Comparison of ENCODE assay signal across 25 mouse cellular contexts in genomic region chr1:187216620-187217410, GRCm38 (mm10). TPM values are rescaled to one million over a fixed set of nuclear protein-coding genes. Genes with fewer than 3 reads are reported as not detected.
DNase-seq lines count a peak whose midpoint lies in the region; ATAC-seq and TF ChIP-seq lines count a peak whose summit lies in the region.
"Had no signal": no experiment of that assay in that cellular context is flagged by ENCODE, and none has a peak within 500 bp of the region (broad histone marks: within the 10 kb centered on the region; RNA-seq: fewer than 3 reads in every experiment).

No protein-coding gene starts in this region.

- H3K27ac ChIP-seq in heart, postnatal 0 days (ENCODE audit: low read depth): no peak overlapping the region
- H3K27ac ChIP-seq: liver, embryonic 15.5 days had no signal

- DNase-seq in heart, postnatal 0 days (ENCODE audit: low spot score): peak; percentile 5
- no peak for DNase-seq in heart, postnatal 36 days
- DNase-seq in 416B (ENCODE audit: low read depth): peak; percentile 68
- no peak for DNase-seq in ovary, postnatal 36 days (ENCODE audit: low spot score)
- no peak for DNase-seq in retina, embryonic 14.5 days (ENCODE audit: low spot score)
- DNase-seq in B cell, adult 2 months: no peak
- DNase-seq: adrenal gland, postnatal 25 days; cerebellum, adult 9-11 months; forebrain, postnatal 0 days; kidney, postnatal 25 days; layer of hippocampus, postnatal 36 days; lung, postnatal 10 days; retina, postnatal 1 day; right cerebral cortex, postnatal 25 days; thymus, adult 18-20 months; thymus, postnatal 4 days had no signal

- no peak for TF ChIP-seq CTCF in heart, postnatal 0 days (IDR thresholded peaks at IDR 0.05; ENCODE audit: low read depth)

- no peak for TF ChIP-seq EP300 in heart, postnatal 0 days (IDR thresholded peaks at IDR 0.05; ENCODE audit: low read depth)

- H3K4me2 ChIP-seq in heart, postnatal 0 days (ENCODE audit: low read depth, low read length): no peak overlapping the region

- WGBS in heart, postnatal 0 days: 90% methylated on average over 9 of the region's 9 CpGs

- no peaks in the 10 kb centered on the region for H3K9me3 ChIP-seq in heart, postnatal 0 days (replicated peaks; ENCODE audit: control insufficient read depth, low read length)
- H3K9me3 ChIP-seq: heart, embryonic 15.5 days; hindbrain, embryonic 10.5 days; liver, embryonic 15.5 days had no signal

- H3K4me3 ChIP-seq in heart, postnatal 0 days (ENCODE audit: low read depth, low read length): no peak overlapping the region

- intact Hi-C loops in heart, postnatal 36 days (cut with DNase I): loop anchor here (10.0 kb wide), 1 partner anchor 462 kb away; no protein-coding TSS in a partner anchor

- H3K27me3 ChIP-seq in heart, postnatal 0 days (ENCODE audit: control insufficient read depth, insufficient read depth, low read length): no peaks in the 10 kb centered on the region
- H3K27me3 ChIP-seq: heart, embryonic 15.5 days; liver, embryonic 15.5 days had no signal

- ATAC-seq in heart, postnatal 0 days (ENCODE audit: insufficient read depth, low read depth): no peak
- ATAC-seq in activated CD4-positive, CD25-positive, alpha-beta regulatory T cell, adult 4 months: peak; percentile 7
- peak; percentile 28; the same call in 1 of the 2 replicates for ATAC-seq in megakaryocyte, adult 5-6 weeks (ENCODE audit: poor library complexity, severe bottlenecking)
- ATAC-seq: forebrain, postnatal 0 days; intestine, postnatal 0 days; midbrain, embryonic 16.5 days had no signal

- no peak overlapping the region for H3K9ac ChIP-seq in heart, postnatal 0 days (replicated peaks; ENCODE audit: low read depth, low read length)
- H3K9ac ChIP-seq: forebrain, postnatal 0 days had no signal

- no peaks in the 10 kb centered on the region for H3K4me1 ChIP-seq in heart, postnatal 0 days (ENCODE audit: control insufficient read depth, insufficient read depth)

- H3K36me3 ChIP-seq in heart, postnatal 0 days (replicated peaks; ENCODE audit: control insufficient read depth, insufficient read depth, low read length): no peaks in the 10 kb centered on the region
- H3K36me3 ChIP-seq: heart, embryonic 15.5 days; liver, embryonic 15.5 days had no signal

RNA-seq across cellular contexts. Expression of gene Gpatch2, which starts 1.5 kb away (rescaled TPM):
- total RNA-seq in heart, postnatal 0 days (2014; rRNA removed; ENCODE audit: low replicate concordance): 9.2 and 11.8 TPM in 2 replicates
- 6.9 and 7.4 TPM in 2 replicates for polyA plus RNA-seq in heart, postnatal 0 days (2015; fragmentation: Nextera tagmentation; extraction: Ambion mirVana)
- 10 to 100 TPM in 1 of 2 experiments, 1 to 10 TPM in 1; 9.5 to 10.4 TPM for total RNA-seq in heart, postnatal 36 days (2021)
- 10 to 100 TPM; 17.3 to 19.4 TPM for polyA plus RNA-seq in activated CD4-positive, CD25-positive, alpha-beta regulatory T cell, adult 4 months (2017; shearing (Covaris generic))
- total RNA-seq in megakaryocyte, adult 5-6 weeks (2015): 6.8 and 7.8 TPM in 2 replicates
- 15.5 and 16.6 TPM in 2 replicates for total RNA-seq in megakaryocyte, adult 5-6 weeks (2017)

RNA-seq across cellular contexts. Expression of gene Spata17, which starts 1.6 kb away (rescaled TPM):
- total RNA-seq in heart, postnatal 0 days (2014; rRNA removed; ENCODE audit: low replicate concordance): 0.15 TPM in 1 of 2 replicates, not detected in the other
- 1.1 and 1.2 TPM in 2 replicates for polyA plus RNA-seq in heart, postnatal 0 days (2015; fragmentation: Nextera tagmentation; extraction: Ambion mirVana)
- under 1 TPM; 0.49 to 0.50 TPM for total RNA-seq in heart, postnatal 36 days (2021)
- polyA plus RNA-seq in activated CD4-positive, CD25-positive, alpha-beta regulatory T cell, adult 4 months (2017; shearing (Covaris generic)): under 1 TPM in 1 of 2 experiments, not detected in 1; 0.31 TPM
- not detected in 2 replicates for total RNA-seq in megakaryocyte, adult 5-6 weeks (2015)
- total RNA-seq in megakaryocyte, adult 5-6 weeks (2017): not detected in 2 replicates
- total RNA-seq: gastrocnemius, postnatal 4 days had no signal
- polyA plus RNA-seq: spleen, adult 2 months had no signal

Comparison
In these comparisons a context has a peak if more than half of its experiments do, and no peak if none do; other contexts are left out.
1. DNase-seq: peak in heart, postnatal 0 days (single experiment) and 416B (single experiment); none in heart, postnatal 36 days (0 of 2), ovary, postnatal 36 days (single experiment), retina, embryonic 14.5 days (single experiment) and B cell, adult 2 months (0 of 2).